Mouse (Mus musculus) ES-Bruce4 (cell line): ENCODE measurements around the gene Relb. TPM values are rescaled to one million over a fixed set of nuclear protein-coding genes. Genes with fewer than 3 reads are reported as not detected.
A peak's percentile ranks its signal among the peaks of the same experiment; 100 is the strongest.
"Not testable (repeated sequence)": the region's sequence is repeated elsewhere in the genome, so short reads cannot be mapped to it uniquely, and the experiment has no call there.

Experiments
- H3K27ac ChIP-seq: 2 replicates; pipeline ENCODE4 v1.5.1; 2012; ENCODE audit warnings: low read length, inconsistent platforms; ENCODE audit not compliant: insufficient read depth
- H3K27me3 ChIP-seq: 2 replicates; pipeline ENCODE4 v1.6.1; 2012; ENCODE audit warnings: mild to moderate bottlenecking, low read length, inconsistent platforms; ENCODE audit not compliant: control insufficient read depth, poor library complexity, insufficient read depth, severe bottlenecking
- H3K36me3 ChIP-seq: 2 replicates; pipeline ENCODE4 v1.6.1; 2012; ENCODE audit warnings: inconsistent platforms, mild to moderate bottlenecking, low read length, moderate library complexity; ENCODE audit not compliant: control insufficient read depth, poor library complexity, insufficient read depth, severe bottlenecking
- H3K4me1 ChIP-seq: one replicate; pipeline ENCODE4 v1.8.1; 2011; ENCODE audit warnings: low read length; ENCODE audit not compliant: control insufficient read depth, insufficient read depth
- H3K4me3 ChIP-seq: 2 replicates; pipeline ENCODE4 v1.5.1; 2011; ENCODE audit warnings: low read depth, mild to moderate bottlenecking, low read length
- H3K9ac ChIP-seq: 2 replicates; pipeline ENCODE4 v1.6.1; 2012; ENCODE audit warnings: low read depth, mild to moderate bottlenecking, inconsistent platforms; ENCODE audit not compliant: poor library complexity, severe bottlenecking
- H3K9me3 ChIP-seq: replicated peaks from 2 replicates; pipeline ENCODE4 v1.6.1; 2012; ENCODE audit warnings: mild to moderate bottlenecking, low read length, inconsistent platforms; ENCODE audit not compliant: control insufficient read depth, poor library complexity, insufficient read depth, severe bottlenecking
- CTCF ChIP-seq: IDR thresholded peaks from one replicate; pipeline ENCODE4 v1.8.1; 2011; ENCODE audit warnings: low read depth, low read length
- EP300 ChIP-seq: IDR thresholded peaks from 2 replicates; pipeline ENCODE4 v1.6.1; 2011; ENCODE audit warnings: low read depth, low read length; ENCODE audit not compliant: insufficient read depth
- POLR2A ChIP-seq: IDR thresholded peaks from one replicate; pipeline ENCODE4 v1.8.1; 2011; ENCODE audit warnings: low read length; ENCODE audit not compliant: insufficient read depth
- polyA plus RNA-seq: library from polyadenylated mRNA; stranded (reverse); fragments of >200 nt; gene quantifications from 2 replicates; pipeline ENCODE4 v1.2.4, GENCODE M21; 2011; ENCODE audit warnings: low read depth; ENCODE audit not compliant: missing spikeins, insufficient read depth, insufficient read length

Gene Relb
- polyA plus RNA-seq, 1 experiment = 11.7 TPM

DNA sequence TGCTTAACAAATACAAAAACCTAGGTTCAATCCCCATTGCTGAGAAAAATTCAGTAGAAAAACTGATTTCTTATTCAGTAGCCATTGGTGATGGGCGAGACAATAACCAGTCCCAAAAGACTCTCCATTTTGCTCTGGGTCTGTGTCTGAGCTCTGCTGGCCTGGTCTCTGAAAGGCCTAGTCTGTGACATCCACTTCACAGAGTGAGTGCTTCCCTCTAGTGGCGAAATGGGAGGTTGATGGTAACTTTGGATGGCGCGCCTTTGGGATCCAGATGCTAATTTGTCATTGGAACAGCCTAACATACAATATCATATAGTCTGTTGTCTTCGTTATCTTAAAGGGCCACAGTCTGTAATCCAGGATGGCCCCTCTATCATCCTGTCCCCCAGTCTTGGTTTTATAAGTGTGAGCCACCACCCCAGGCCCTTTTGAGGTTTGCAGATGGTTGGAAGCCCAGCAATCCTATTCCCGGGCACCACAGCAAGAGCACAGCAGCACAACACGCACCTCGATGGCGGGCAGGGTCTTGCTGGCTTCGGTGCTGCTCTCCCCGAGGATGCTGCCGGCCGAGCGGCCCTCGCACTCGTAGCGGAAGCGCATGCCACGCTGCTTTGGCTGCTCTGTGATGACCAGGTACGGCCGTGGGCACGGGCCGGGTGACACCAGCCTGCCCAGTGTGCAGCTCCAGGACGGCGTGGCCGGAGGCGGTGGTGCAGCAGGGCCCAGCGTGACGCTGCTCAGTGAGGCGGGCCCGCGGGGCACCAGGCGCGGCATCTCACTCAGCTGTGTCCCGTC lies 10.0 kb downstream of the Relb start:
- Histone ChIP-seq H3K9me3 (no peaks in the 10 kb centered on the region), H3K9ac (peak overlapping the region; percentile 15), H3K27me3 (no peaks in the 10 kb centered on the region), H3K36me3 (no peaks in the 10 kb centered on the region), H3K4me3 (peak overlapping the region; percentile 53), H3K4me1 (no peaks in the 10 kb centered on the region), H3K27ac (no peak overlapping the region)
- peak; percentile 77 for TF ChIP-seq CTCF
- no peak for TF ChIP-seq POLR2A

DNA sequence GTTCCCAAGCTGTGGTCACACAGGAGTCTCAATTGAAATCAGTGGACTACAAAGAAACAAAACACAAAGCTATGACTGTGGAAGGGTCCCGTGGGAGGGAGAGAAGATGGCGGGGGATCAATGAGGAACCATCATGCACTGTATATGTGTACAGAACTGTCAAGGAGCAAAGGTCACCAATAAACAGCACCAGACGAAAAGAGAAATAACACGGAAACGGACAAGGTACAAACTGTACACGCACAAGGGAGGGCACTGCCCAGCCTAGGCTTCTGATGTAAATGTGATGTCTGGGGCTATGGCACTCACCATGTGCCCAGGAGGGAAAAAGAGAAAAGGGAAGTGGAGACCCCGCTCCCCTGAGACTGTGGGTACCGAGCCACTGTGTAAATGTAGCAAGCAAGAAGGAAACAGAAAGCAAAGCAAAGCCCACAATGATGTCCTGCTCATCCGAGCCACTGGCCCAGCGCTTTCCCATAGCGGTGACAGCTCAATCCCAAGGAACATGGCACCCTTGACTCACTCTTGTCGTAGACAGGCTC lies 14.1 kb downstream of the Relb start:
- H3K27me3 ChIP-seq = no peaks in the 10 kb centered on the region
- no peaks in the 10 kb centered on the region for H3K9me3 ChIP-seq
- H3K4me3 ChIP-seq = no peak overlapping the region
- no peak for TF ChIP-seq CTCF
- TF ChIP-seq EP300 = no peak
- no peak for TF ChIP-seq POLR2A
- no peak overlapping the region for H3K27ac ChIP-seq
- no peak overlapping the region for H3K9ac ChIP-seq
- no peaks in the 10 kb centered on the region for H3K4me1 ChIP-seq
- no peaks in the 10 kb centered on the region for H3K36me3 ChIP-seq

DNA sequence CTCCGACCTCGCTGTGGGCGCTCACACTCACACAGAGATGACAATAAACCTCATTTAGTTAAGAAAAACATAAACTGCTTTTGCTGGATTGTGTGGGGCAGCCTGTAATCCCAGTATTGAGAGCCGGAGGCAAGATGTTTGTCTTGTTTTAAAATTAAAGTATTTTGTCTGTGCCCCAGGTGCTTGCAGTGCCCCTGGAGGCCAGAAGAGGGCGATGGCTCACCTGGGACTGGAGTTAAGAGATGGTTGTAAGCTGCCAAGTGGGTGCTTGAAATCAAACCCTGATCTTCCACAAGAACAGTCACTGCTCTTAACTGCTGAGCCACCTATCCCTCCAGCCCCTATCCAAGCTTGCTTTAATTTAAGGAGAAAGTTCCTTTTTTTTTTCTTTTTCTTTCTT lies 18.3 kb downstream of the Relb start:
- Histone ChIP-seq H3K9ac (no peak overlapping the region), H3K27me3 (no peaks in the 10 kb centered on the region), H3K4me1 (no peaks in the 10 kb centered on the region), H3K27ac (no peak overlapping the region), H3K9me3 (no peaks in the 10 kb centered on the region), H3K36me3 (no peaks in the 10 kb centered on the region), H3K4me3 (no peak overlapping the region)
- peak; percentile 50 for TF ChIP-seq CTCF
- no peak for TF ChIP-seq POLR2A

DNA sequence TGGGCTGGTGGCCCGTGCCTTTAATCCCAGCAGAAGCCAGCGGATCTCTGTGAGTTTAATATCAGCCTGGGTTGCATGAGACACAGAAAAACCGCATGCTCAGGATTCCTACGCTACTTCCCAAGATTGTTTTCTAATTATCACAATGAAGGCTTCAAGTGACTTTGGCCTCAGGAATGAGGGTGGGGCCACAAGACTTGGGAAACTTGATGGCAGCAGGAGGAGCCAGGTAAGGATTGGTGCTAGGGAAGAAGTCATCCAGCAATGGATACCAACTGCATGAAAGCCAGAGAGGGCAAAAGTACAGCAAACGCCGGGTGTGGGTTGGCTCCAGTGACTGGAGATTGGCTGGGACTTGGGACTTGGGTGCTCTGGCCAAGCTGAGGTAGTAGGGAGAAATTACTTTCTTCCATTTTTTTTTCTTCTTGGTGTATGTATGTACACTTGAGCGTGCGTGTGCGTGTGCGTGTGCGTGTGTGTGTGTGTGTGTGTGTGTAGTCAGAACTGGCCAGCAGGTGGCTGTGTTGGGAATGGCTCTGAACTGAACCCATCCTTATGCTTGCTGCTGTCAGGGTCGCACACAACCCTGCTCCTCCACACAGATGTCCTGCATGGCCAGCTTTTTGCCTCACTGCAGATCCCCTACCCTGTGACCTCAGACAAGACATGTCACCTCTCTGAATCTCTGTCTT lies 19.5 kb downstream of the Relb start:
- Histone ChIP-seq H3K36me3 (no peaks in the 10 kb centered on the region), H3K9ac (no peak overlapping the region), H3K27me3 (no peaks in the 10 kb centered on the region), H3K4me1 (no peaks in the 10 kb centered on the region), H3K4me3 (no peak overlapping the region), H3K9me3 (no peaks in the 10 kb centered on the region), H3K27ac (peak overlapping the region; percentile 37; the same call in 1 of the 2 replicates)
- TF ChIP-seq CTCF = peak; percentile 12
- no peak for TF ChIP-seq EP300

DNA sequence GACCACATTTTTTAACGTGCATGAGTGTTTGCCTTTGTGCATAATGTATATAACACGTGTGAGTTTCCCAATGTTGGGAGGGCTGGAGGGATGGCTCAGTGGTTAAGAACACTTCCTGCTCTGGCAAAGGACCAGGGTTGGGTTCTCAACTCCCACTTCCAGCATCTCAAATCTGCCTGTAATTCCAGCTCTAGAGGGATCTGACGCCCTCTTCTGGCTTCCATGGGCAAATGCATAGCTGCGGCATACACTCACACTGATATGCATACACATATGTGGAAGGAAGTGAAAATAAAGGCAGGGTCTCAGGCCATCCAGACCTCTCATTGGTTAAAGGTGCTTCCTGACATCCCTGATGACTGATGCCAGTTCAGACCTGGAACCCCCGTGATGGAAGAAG lies 21.9 kb downstream of the Relb start:
- Histone ChIP-seq H3K27me3 (no peaks in the 10 kb centered on the region), H3K36me3 (peaks cover 3% of the 10 kb centered on the region; the same call in 1 of the 2 replicates), H3K4me1 (peaks cover 1% of the 10 kb centered on the region), H3K4me3 (no peak overlapping the region), H3K9me3 (no peaks in the 10 kb centered on the region), H3K9ac (no peak overlapping the region), H3K27ac (no peak overlapping the region)
- TF ChIP-seq CTCF = peak; percentile 20
- no peak for TF ChIP-seq POLR2A
- TF ChIP-seq EP300 = no peak

DNA sequence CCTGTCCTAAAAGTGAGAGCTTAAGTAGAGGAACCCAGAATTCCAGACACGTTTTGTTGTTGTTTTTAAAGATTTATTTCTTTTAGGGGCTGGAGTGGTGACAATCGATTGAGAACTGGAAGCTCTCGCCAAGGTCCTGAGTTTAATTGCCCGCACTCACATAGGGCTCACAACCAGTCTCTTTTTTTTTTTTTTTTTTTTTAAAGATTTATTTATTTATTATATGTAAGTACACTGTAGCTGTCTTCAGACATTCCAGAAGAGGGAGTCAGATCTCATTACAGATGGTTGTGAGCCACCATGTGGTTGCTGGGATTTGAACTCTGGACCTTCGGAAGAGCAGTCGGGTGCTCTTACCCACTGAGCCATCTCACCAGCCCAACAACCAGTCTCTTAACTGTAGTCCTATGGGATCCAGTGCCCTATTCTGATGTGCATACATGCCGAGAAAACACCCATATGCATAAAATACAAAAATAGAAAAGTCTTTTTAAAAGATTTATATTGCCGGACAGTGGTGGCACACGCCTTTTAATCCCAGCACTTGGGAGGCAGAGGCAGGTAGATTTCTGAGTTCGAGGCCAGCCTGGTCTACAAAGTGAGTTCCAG lies 24.5 kb downstream of the Relb start:
- not testable (repeated sequence) for H3K27ac ChIP-seq, H3K4me3 ChIP-seq, H3K9ac ChIP-seq, H3K4me1 ChIP-seq, H3K9me3 ChIP-seq, H3K27me3 ChIP-seq
- peaks cover 16% of the 10 kb centered on the region for H3K36me3 ChIP-seq
